Mouse (Mus musculus) thymus, postnatal 25 days (tissue): ENCODE measurements at regions not wholly inside any gene's neighbourhood (a gene's known extent, or its start where the extent isn't known, plus 50 kb on each side); places are given as distances from the start of the nearest gene placed in this dataset.
A peak's percentile ranks its signal among the peaks of the same experiment; 100 is the strongest.

Experiments
- DNase-seq: peaks from one replicate; pipeline ENCODE4 v3.0.0; 2022

- no peak for DNase-seq
These were observed 1472.9 kb upstream of the Slc10a2 start for GRCm38 (mm10) chr8:6577868-6578634.

GRCm38 (mm10) chr8:6575241-6575640, 1470.1 kb upstream of the Slc10a2 start:
- DNase-seq = no peak

- no peak for DNase-seq
These were observed 1468.3 kb upstream of the Slc10a2 start for GRCm38 (mm10) chr8:6573492-6573891.

- peak; percentile 38 for DNase-seq
These were observed 1467.0 kb upstream of the Slc10a2 start for GRCm38 (mm10) chr8:6572066-6572665.

- DNase-seq = no peak
These were observed 1445.8 kb upstream of the Slc10a2 start for GRCm38 (mm10) chr8:6550965-6551364.

- DNase-seq = no peak
These were observed 1422.0 kb upstream of the Slc10a2 start for GRCm38 (mm10) chr8:6527171-6527570.

- DNase-seq = no peak
These were observed 1410.9 kb upstream of the Slc10a2 start for GRCm38 (mm10) chr8:6515882-6516682.

GRCm38 (mm10) chr8:6492453-6492852, 1387.3 kb upstream of the Slc10a2 start:
- no peak for DNase-seq

- DNase-seq = no peak
These were observed 1376.8 kb upstream of the Slc10a2 start for GRCm38 (mm10) chr8:6481966-6482365.

- no peak for DNase-seq
These were observed 1365.9 kb upstream of the Slc10a2 start for GRCm38 (mm10) chr8:6471089-6471488.

GRCm38 (mm10) chr8:6456553-6457180, 1351.5 kb upstream of the Slc10a2 start:
- DNase-seq = no peak

GRCm38 (mm10) chr8:6448301-6448700, 1343.2 kb upstream of the Slc10a2 start:
- DNase-seq = no peak

GRCm38 (mm10) chr8:6439069-6439468, 1333.9 kb upstream of the Slc10a2 start:
- no peak for DNase-seq
